Mouse (Mus musculus) myocyte (in vitro differentiated cells): Measurements from ENCODE around the gene Drd5.

Source experiments
- CEBPB ChIP-seq: IDR thresholded peaks from 2 replicates; pipeline ENCODE4 v1.6.1; 2011; ENCODE audit warnings: mild to moderate bottlenecking, moderate library complexity; ENCODE audit not compliant: poor library complexity, insufficient read depth, severe bottlenecking
- E2F4 ChIP-seq: IDR thresholded peaks from one replicate; pipeline ENCODE4 v1.6.1; 2011; ENCODE audit warnings: mild to moderate bottlenecking, control low read depth, moderate library complexity; ENCODE audit not compliant: insufficient read depth
- MAX ChIP-seq: IDR thresholded peaks from one replicate; pipeline ENCODE4 v1.6.1; 2011; ENCODE audit warnings: low read depth, mild to moderate bottlenecking, control low read depth
- MYOD1 ChIP-seq, 3 experiments: IDR thresholded peaks; one replicate each; pipeline ENCODE4 v1.6.1; 2011; ENCODE audit warnings: control low read depth in 2 of 3, low read depth in 2 of 3, mild to moderate bottlenecking in 2 of 3, moderate library complexity in 1 of 3; ENCODE audit not compliant: insufficient read length in 2 of 3, control insufficient read depth in 1 of 3
- MYOG ChIP-seq, 3 experiments: IDR thresholded peaks; one replicate each; pipeline ENCODE4 v1.6.1; 2011; ENCODE audit warnings: control low read depth in 2 of 3, low read depth in 2 of 3, mild to moderate bottlenecking in 2 of 3; ENCODE audit not compliant: insufficient read length in 2 of 3, control insufficient read depth in 1 of 3, insufficient read depth in 1 of 3
- POLR2A ChIP-seq: IDR thresholded peaks from one replicate; pipeline ENCODE4 v1.6.1; 2011; ENCODE audit warnings: low read depth, mild to moderate bottlenecking, control low read depth, moderate library complexity; ENCODE audit not compliant: insufficient read length
- POLR2AphosphoS2 ChIP-seq: IDR thresholded peaks from one replicate; pipeline ENCODE4 v1.6.1; 2011; ENCODE audit warnings: low read depth, control low read depth; ENCODE audit not compliant: insufficient read length
- REST ChIP-seq: IDR thresholded peaks from one replicate; pipeline ENCODE4 v1.6.1; 2011; ENCODE audit warnings: mild to moderate bottlenecking, control low read depth, moderate library complexity; ENCODE audit not compliant: insufficient read depth, insufficient read length
- TCF12 ChIP-seq: IDR thresholded peaks from one replicate; pipeline ENCODE4 v1.6.1; 2011; ENCODE audit warnings: mild to moderate bottlenecking, control low read depth; ENCODE audit not compliant: poor library complexity, insufficient read depth, severe bottlenecking
- TCF3 ChIP-seq: IDR thresholded peaks from one replicate; pipeline ENCODE4 v1.6.1; 2011; ENCODE audit warnings: low read depth, control low read depth; ENCODE audit not compliant: insufficient read length
- USF1 ChIP-seq: IDR thresholded peaks from one replicate; pipeline ENCODE4 v1.6.1; 2011; ENCODE audit warnings: low read depth, mild to moderate bottlenecking, control low read depth, moderate library complexity

DNA sequence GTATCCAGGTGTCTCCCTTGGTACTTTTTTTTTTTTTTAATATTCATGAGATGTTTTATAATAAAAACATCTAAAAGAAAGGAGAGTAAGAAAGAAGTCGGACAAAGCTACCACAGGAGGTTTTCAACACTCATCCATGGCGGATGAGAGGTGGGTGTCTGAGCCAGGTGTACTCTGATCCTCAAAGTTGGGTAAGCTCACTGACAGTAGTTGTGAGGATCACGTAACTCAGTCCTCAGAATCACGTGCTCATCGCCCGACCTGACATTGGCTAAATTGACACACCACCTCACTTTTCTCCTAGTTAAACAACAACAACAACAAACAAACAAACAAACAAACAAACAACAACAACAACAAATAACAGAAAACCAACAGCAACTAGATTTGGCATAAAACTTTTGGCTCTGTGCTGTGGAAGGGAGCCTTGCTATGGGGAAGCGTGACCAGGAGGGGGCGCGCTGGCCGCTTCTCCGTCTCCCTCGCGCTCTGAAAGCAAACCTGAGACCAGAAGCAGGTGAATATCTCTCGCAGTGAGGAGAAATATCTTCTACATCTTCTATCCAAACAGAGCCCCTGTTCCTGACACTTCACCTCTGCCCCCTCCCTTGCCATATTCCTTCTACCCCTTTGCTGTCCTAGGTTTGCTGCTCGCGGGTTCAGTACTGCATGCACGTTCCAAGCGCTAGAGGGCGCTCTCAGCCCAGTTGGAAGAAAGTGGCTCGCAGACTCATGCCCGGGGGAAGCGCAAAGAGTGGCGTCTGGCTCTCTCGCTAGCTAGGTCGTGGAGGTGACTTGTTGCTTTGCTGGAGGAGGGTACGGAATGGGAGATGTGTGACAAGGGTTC is 11.7 kb upstream of the Drd5 start:
- no peak for TF ChIP-seq POLR2A
- no peak for TF ChIP-seq MAX
- no peak for TF ChIP-seq E2F4
- no peak for TF ChIP-seq USF1
- TF ChIP-seq CEBPB = no peak
- TF ChIP-seq MYOD1 (IDR thresholded peaks at IDR 0.05; ENCODE audit: control insufficient read depth in 1 of 3, insufficient read length in 2 of 3, low read depth in 2 of 3) = no peak
- TF ChIP-seq REST = no peak
- no peak for TF ChIP-seq POLR2AphosphoS2
- no peak for TF ChIP-seq TCF12
- no peak for TF ChIP-seq TCF3
- TF ChIP-seq MYOG (IDR thresholded peaks at IDR 0.05; ENCODE audit: control insufficient read depth in 1 of 3, insufficient read depth in 1 of 3, insufficient read length in 2 of 3, low read depth in 2 of 3) = no peak
